ENCODE assay signal across 13 mouse cellular contexts in the genomic region with DNA sequence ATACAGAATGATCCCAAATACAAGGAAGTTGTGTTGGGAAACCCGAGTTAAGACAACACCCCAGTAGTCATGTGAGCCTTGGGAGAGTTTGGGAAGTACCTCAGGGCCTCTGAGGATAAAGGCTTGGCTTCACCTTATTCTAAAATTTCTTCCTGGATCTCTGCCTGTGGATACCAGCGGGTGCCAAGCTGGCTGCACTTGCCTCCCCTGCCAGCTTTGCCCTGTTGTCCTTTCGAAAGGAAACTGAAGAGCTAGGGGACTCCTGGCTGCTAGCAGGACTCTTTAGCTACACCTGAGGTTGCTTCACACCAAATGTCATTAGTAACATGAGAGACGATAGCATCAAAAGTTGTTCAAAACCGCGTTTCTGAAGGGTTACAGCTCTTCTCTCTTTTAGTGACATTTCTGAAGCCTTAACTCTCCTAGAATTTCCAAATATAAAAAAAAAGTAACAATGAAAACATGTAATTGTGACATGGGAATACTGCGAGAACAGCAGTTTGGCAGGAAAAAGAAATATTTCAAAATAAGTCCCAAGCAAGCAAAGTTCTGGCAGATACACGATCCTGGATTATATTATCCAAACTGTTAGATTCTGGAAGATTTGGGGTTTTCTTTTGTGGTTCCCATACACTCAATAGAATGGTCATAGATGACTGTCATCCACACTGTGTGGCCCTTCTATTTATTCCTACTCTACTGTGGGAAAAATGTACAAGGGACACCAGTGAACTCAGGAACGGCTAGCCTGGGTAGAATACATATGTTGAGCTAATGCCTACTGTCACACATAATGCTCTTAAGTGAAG.
DNase-seq lines count a peak whose midpoint lies in the region; ATAC-seq lines count a peak whose summit lies in the region.
"Had no signal": no experiment of that assay in that cellular context is flagged by ENCODE, and none has a peak within 500 bp of the region (broad histone marks: within the 10 kb centered on the region; RNA-seq: fewer than 3 reads in every experiment).

No protein-coding gene starts in this region.

- H3K36me3 ChIP-seq in embryonic facial prominence, embryonic 15.5 days: no peaks in the 10 kb centered on the region
- H3K36me3 ChIP-seq: hindbrain, embryonic 15.5 days; neural tube, embryonic 13.5 days had no signal

- intact Hi-C loops in gastrocnemius, postnatal 14 days (cut with DNase I; ENCODE audit: low total_unique reads): no loop called here

- peak; percentile 17 for DNase-seq in kidney, postnatal 10 days
- DNase-seq in kidney, adult 8-10 months: no peak
- DNase-seq in gastrocnemius, postnatal 14 days: peak; percentile 23
- peak; percentile 3 for DNase-seq in lung, postnatal 36 days
- no peak for DNase-seq in left cerebral cortex, adult 9 months (ENCODE audit: low spot score in 2 of 2)
- no peak for DNase-seq in left cerebral cortex, adult 8-10 months (ENCODE audit: low spot score in 2 of 2)
- DNase-seq: right cerebral cortex, postnatal 25 days had no signal

- 48% methylated on average over 9 of the region's 9 CpGs for WGBS in embryonic facial prominence, embryonic 15.5 days

- ATAC-seq in embryonic facial prominence, embryonic 15.5 days (ENCODE audit: insufficient number of reproducible peaks, low FRiP score, low TSS enrichment, low read depth): no peak; the same call in 1 of the 2 replicates
- ATAC-seq: forebrain, embryonic 14.5 days had no signal

- H3K9me3 ChIP-seq in embryonic facial prominence, embryonic 15.5 days (replicated peaks): no peaks in the 10 kb centered on the region
- H3K9me3 ChIP-seq: hindbrain, embryonic 15.5 days; megakaryocyte, embryonic 14.5 days; neural tube, embryonic 13.5 days had no signal

- peaks cover 11% of the 10 kb centered on the region; the same call in 1 of the 2 replicates for H3K4me1 ChIP-seq in embryonic facial prominence, embryonic 15.5 days
- H3K4me1 ChIP-seq: hindbrain, embryonic 15.5 days; megakaryocyte, embryonic 14.5 days had no signal

- H3K27ac ChIP-seq in embryonic facial prominence, embryonic 15.5 days (replicated peaks): peak overlapping the region; percentile 66; the same call in 1 of the 2 replicates
- H3K27ac ChIP-seq: hindbrain, embryonic 15.5 days; left cerebral cortex, adult 2 months; neural tube, embryonic 13.5 days had no signal

- H3K9ac ChIP-seq in embryonic facial prominence, embryonic 15.5 days: no peak overlapping the region
- H3K9ac ChIP-seq: hindbrain, embryonic 15.5 days; neural tube, embryonic 13.5 days had no signal

- H3K27me3 ChIP-seq in embryonic facial prominence, embryonic 15.5 days: no peaks in the 10 kb centered on the region
- H3K27me3 ChIP-seq: hindbrain, embryonic 15.5 days; megakaryocyte, embryonic 14.5 days; neural tube, embryonic 13.5 days had no signal

- no peak overlapping the region for H3K4me2 ChIP-seq in embryonic facial prominence, embryonic 15.5 days (replicated peaks)
- H3K4me2 ChIP-seq: hindbrain, embryonic 15.5 days; neural tube, embryonic 13.5 days had no signal

- H3K4me3 ChIP-seq in embryonic facial prominence, embryonic 15.5 days (replicated peaks): no peak overlapping the region
- H3K4me3 ChIP-seq: hindbrain, embryonic 15.5 days; left cerebral cortex, adult 2 months; megakaryocyte, embryonic 14.5 days; neural tube, embryonic 13.5 days had no signal

Comparison
In these comparisons a context has a peak if more than half of its experiments do, and no peak if none do; other contexts are left out.
1. DNase-seq: peak in kidney, postnatal 10 days (single experiment), gastrocnemius, postnatal 14 days (single experiment) and lung, postnatal 36 days (single experiment); none in kidney, adult 8-10 months (0 of 2), left cerebral cortex, adult 9 months (0 of 2) and left cerebral cortex, adult 8-10 months (0 of 2).